Mouse (Mus musculus) forebrain, postnatal 0 days (tissue): ENCODE results near the gene Med13. TPM values are rescaled to one million over a fixed set of nuclear protein-coding genes. Genes with fewer than 3 reads are reported as not detected.

Source experiments
- ATAC-seq: fragments of 200-750 bp; cut with Nextera tagmentation; 2 replicates; pipeline ENCODE4 v1.8.0; 2017; ENCODE audit warnings: mild to moderate bottlenecking, moderate library complexity
- DNase-seq: peaks from one replicate; pipeline ENCODE4 v3.0.0-alpha.2; 2015
- H3K27ac ChIP-seq: fragments of 300-500 bp; sonication (generic); 2 replicates; pipeline ENCODE4 v1.5.1; 2014; ENCODE audit warnings: low read depth, mild to moderate bottlenecking, antibody characterized with exemption, low read length, moderate library complexity, mixed read lengths
- H3K27me3 ChIP-seq: fragments of 300-500 bp; sonication (generic); 2 replicates; pipeline ENCODE4 v1.6.1; 2014; ENCODE audit warnings: mild to moderate bottlenecking, low read length, mixed read lengths; ENCODE audit not compliant: insufficient read depth
- H3K36me3 ChIP-seq: fragments of 300-500 bp; sonication (generic); 2 replicates; pipeline ENCODE4 v1.6.1; 2014; ENCODE audit warnings: mild to moderate bottlenecking, moderate library complexity; ENCODE audit not compliant: insufficient read depth
- H3K4me1 ChIP-seq: fragments of 300-500 bp; sonication (generic); 2 replicates; pipeline ENCODE4 v1.6.1; 2014; ENCODE audit warnings: antibody characterized with exemption; ENCODE audit not compliant: insufficient read depth
- H3K4me2 ChIP-seq: fragments of 300-500 bp; sonication (generic); 2 replicates; pipeline ENCODE4 v1.6.1; 2014; ENCODE audit warnings: low read depth, mild to moderate bottlenecking, moderate library complexity
- H3K4me3 ChIP-seq: fragments of 300-500 bp; sonication (generic); 2 replicates; pipeline ENCODE4 v1.5.1; 2014; ENCODE audit warnings: low read depth, low read length, mixed read lengths
- H3K9ac ChIP-seq: fragments of 300-500 bp; sonication (generic); 2 replicates; pipeline ENCODE4 v1.6.1; 2014; ENCODE audit warnings: mild to moderate bottlenecking
- H3K9me3 ChIP-seq: fragments of 300-500 bp; sonication (generic); 2 replicates; pipeline ENCODE4 v1.6.1; 2016; ENCODE audit warnings: low read length
- CTCF ChIP-seq: sonication (generic); IDR thresholded peaks from 2 replicates; pipeline ENCODE4 v1.5.1; 2016; ENCODE audit warnings: antibody characterized with exemption, control low read depth, low read depth
- WGBS: fragments of 180-500 bp; shearing (Covaris S2); extraction: QIAGEN DNeasy Blood & Tissue Kit; methylation state at CpG from one replicate; pipeline ENCODE4 v1.1.7; 2014; 5-methylcytosine and 5-hydroxymethylcytosine counted together
- polyA plus RNA-seq: library from polyadenylated mRNA; unstranded; fragments of >200 nt; fragmentation: Nextera tagmentation; extraction: Ambion mirVana; gene quantifications from 2 replicates; pipeline ENCODE4 v1.2.1, GENCODE M21; 2015
- total RNA-seq: library from RNA; depleted of rRNA; stranded (reverse); fragments of >200 nt; gene quantifications from 2 replicates; pipeline ENCODE4 v1.2.3, GENCODE M21; 2014

Gene Med13
- total and polyA plus RNA-seq, 2 experiments from 2014 or later, result 5.5 to 54.0 TPM

GRCm38 (mm10) chr11:86369003-86369402 lies 11.6 kb upstream of the Med13 start:
- Histone ChIP-seq H3K9ac (no peak overlapping the region), H3K4me2 (no peak overlapping the region), H3K36me3 (no peaks in the 10 kb centered on the region), H3K4me1 (no peaks in the 10 kb centered on the region), H3K9me3 (no peaks in the 10 kb centered on the region), H3K27ac (no peak overlapping the region), H3K27me3 (no peaks in the 10 kb centered on the region), H3K4me3 (no peak overlapping the region)
- 74% methylated on average over 5 of the region's 5 CpGs for WGBS
- no peak for ATAC-seq
- no peak for TF ChIP-seq CTCF
- DNase-seq, result no peak

- no peak for TF ChIP-seq CTCF
- no peak for ATAC-seq
These were observed 7.5 kb upstream of the Med13 start for GRCm38 (mm10) chr11:86364709-86365452.

GRCm38 (mm10) chr11:86357984-86358528 lies 654 bp upstream of the Med13 start:
- Histone ChIP-seq H3K27me3 (no peaks in the 10 kb centered on the region), H3K9me3 (no peaks in the 10 kb centered on the region), H3K9ac (peak overlapping the region; percentile 99), H3K4me2 (peak overlapping the region; percentile 59), H3K4me1 (peaks cover 13% of the 10 kb centered on the region; the same call in 1 of the 2 replicates), H3K27ac (peak overlapping the region; percentile 95), H3K36me3 (no peaks in the 10 kb centered on the region), H3K4me3 (peak overlapping the region; percentile 98)
- peak; percentile 84 for TF ChIP-seq CTCF
- under 1% methylated on average over 43 of the region's 45 CpGs for whole genome bisulfite sequencing
- ATAC-seq, result peak; percentile 97
- DNase-seq, result peak; percentile 96

More at GRCm38 (mm10) chr11:86364709-86365452, 7.5 kb upstream of the Med13 start:
- Histone ChIP-seq H3K4me3 (no peak overlapping the region), H3K27me3 (no peaks in the 10 kb centered on the region), H3K4me1 (no peaks in the 10 kb centered on the region), H3K9ac (no peak overlapping the region), H3K36me3 (no peaks in the 10 kb centered on the region), H3K27ac (no peak overlapping the region), H3K4me2 (no peak overlapping the region), H3K9me3 (no peaks in the 10 kb centered on the region)
- WGBS, result 86% methylated on average over 5 of the region's 5 CpGs
- no peak for DNase-seq

- no peak for TF ChIP-seq CTCF
- Histone ChIP-seq H3K36me3 (no peaks in the 10 kb centered on the region), H3K27ac (peak overlapping the region; percentile 5; the same call in 1 of the 2 replicates), H3K27me3 (no peaks in the 10 kb centered on the region), H3K9me3 (no peaks in the 10 kb centered on the region), H3K4me1 (peaks cover 16% of the 10 kb centered on the region; the same call in 1 of the 2 replicates), H3K4me2 (peak overlapping the region; percentile 59), H3K4me3 (peak overlapping the region; percentile 98), H3K9ac (peak overlapping the region; percentile 99)
- 3% methylated on average over 13 of the region's 13 CpGs for WGBS
- DNase-seq (peak; percentile 27), ATAC-seq (no peak)
These were observed 1.2 kb downstream of the Med13 start for GRCm38 (mm10) chr11:86356007-86356853.

GRCm38 (mm10) chr11:86353586-86353985 lies 3.8 kb downstream of the Med13 start:
- ATAC-seq (no peak), DNase-seq (no peak)
- peaks cover 15% of the 10 kb centered on the region; the same call in 1 of the 2 replicates for H3K4me1 ChIP-seq
- no peak overlapping the region for H3K27ac ChIP-seq
- WGBS, result 74% methylated on average over 3 of the region's 3 CpGs
- no peak overlapping the region for H3K4me3 ChIP-seq
- no peaks in the 10 kb centered on the region for H3K36me3 ChIP-seq
- no peaks in the 10 kb centered on the region for H3K9me3 ChIP-seq
- TF ChIP-seq CTCF, result no peak
- 0 out of 2 replicates have a peak overlapping the region, but pooled peaks have one; percentile 2 for H3K4me2 ChIP-seq
- no peak overlapping the region for H3K9ac ChIP-seq
- no peaks in the 10 kb centered on the region for H3K27me3 ChIP-seq

- Histone ChIP-seq H3K4me1 (peaks cover 13% of the 10 kb centered on the region; the same call in 1 of the 2 replicates), H3K4me2 (no peak overlapping the region), H3K4me3 (no peak overlapping the region), H3K9me3 (no peaks in the 10 kb centered on the region), H3K9ac (no peak overlapping the region), H3K27me3 (no peaks in the 10 kb centered on the region), H3K36me3 (no peaks in the 10 kb centered on the region), H3K27ac (no peak overlapping the region)
- ATAC-seq (no peak), DNase-seq (no peak)
- TF ChIP-seq CTCF, result no peak
- WGBS, result 32% methylated on average over 3 of the region's 3 CpGs
These were observed 5.6 kb downstream of the Med13 start for GRCm38 (mm10) chr11:86351766-86352315.
